Mouse (Mus musculus) CH12.LX (cell line): ENCODE measurements at regions not wholly inside any gene's neighbourhood (a gene's known extent, or its start where the extent isn't known, plus 50 kb on each side); places are given as distances from the start of the nearest gene placed in this dataset.

ENCODE experiments used
- CTCF ChIP-seq, 2 experiments: IDR thresholded peaks in 1 of 2; conservative IDR thresholded peaks in 1 of 2; 2 replicates each; pipeline ENCODE4 v1.5.1; 2011 to 2012; ENCODE audit warnings: low read depth in 2 of 2, low read length in 2 of 2, improper control_type of control experiment in 1 of 2, inconsistent platforms in 1 of 2, mild to moderate bottlenecking in 1 of 2, moderate library complexity in 1 of 2
- HCFC1 ChIP-seq: IDR thresholded peaks from 2 replicates; pipeline ENCODE4 v1.6.1; 2012; ENCODE audit warnings: low read depth, mild to moderate bottlenecking, inconsistent platforms, low read length, improper control_type of control experiment
- POLR2A ChIP-seq: IDR thresholded peaks from 2 replicates; pipeline ENCODE4 v1.6.1; 2011; ENCODE audit warnings: low read depth, mild to moderate bottlenecking, improper control_type of control experiment, low read length
- TCF12 ChIP-seq: IDR thresholded peaks from 2 replicates; pipeline ENCODE4 v1.6.1; 2014; ENCODE audit warnings: low read depth, mild to moderate bottlenecking, inconsistent platforms, low read length, improper control_type of control experiment
- ZNF384 ChIP-seq: IDR thresholded peaks from 2 replicates; pipeline ENCODE4 v1.6.1; 2012; ENCODE audit warnings: low read depth, low read length, improper control_type of control experiment, inconsistent platforms

DNA sequence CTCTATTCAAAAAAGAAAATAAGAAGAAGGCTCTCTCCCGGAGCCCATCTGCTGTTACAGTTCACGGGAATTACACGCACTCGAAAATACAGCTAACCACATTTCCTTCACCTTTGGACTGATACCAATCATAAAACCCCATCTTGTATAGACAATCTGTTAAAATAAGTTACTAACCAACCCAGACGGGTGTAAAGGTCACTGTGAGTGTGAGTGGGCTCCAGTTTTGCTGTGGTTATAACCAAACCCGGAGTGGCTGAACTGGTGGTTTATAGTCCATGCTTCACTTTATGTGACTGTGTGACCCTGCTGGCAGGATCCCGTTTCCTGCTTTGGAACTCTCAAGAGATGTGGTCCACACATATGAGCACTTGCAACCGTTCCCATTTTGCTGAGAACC lies 95.1 kb downstream of the Klf5 start:
- TF ChIP-seq POLR2A (no peak), ZNF384 (no peak), TCF12 (no peak), HCFC1 (no peak), CTCF (conservative IDR thresholded peaks at IDR 0.05 in 1 of 2, IDR thresholded peaks at IDR 0.05 in 1 of 2; ENCODE audit: low read depth in 2 of 2, low read length in 2 of 2) (no peak)
